Mouse (Mus musculus) C2C12 (cell line): ENCODE data around the gene Tex2. TPM values are rescaled to one million over a fixed set of nuclear protein-coding genes. Genes with fewer than 3 reads are reported as not detected.

Experiments used
- H3K27me3 ChIP-seq: one replicate; pipeline ENCODE4 v1.6.1; 2011; ENCODE audit not compliant: control insufficient read depth, insufficient read depth, insufficient read length
- H3K36me3 ChIP-seq: one replicate; pipeline ENCODE4 v1.6.1; 2011; ENCODE audit not compliant: control insufficient read depth, insufficient read depth
- H3K4me3 ChIP-seq: one replicate; pipeline ENCODE4 v1.5.1; 2011; ENCODE audit warnings: mild to moderate bottlenecking, control low read depth; ENCODE audit not compliant: poor library complexity, insufficient read depth, severe bottlenecking
- H3K79me2 ChIP-seq: one replicate; pipeline ENCODE4 v1.6.1; 2011; ENCODE audit not compliant: control insufficient read depth, insufficient read depth
- H3K79me3 ChIP-seq: one replicate; pipeline ENCODE4 v1.6.1; 2011; ENCODE audit warnings: low read depth, control low read depth
- H3ac ChIP-seq: one replicate; pipeline ENCODE3; 2011; ENCODE audit warnings: low read depth; ENCODE audit not compliant: control insufficient read depth, insufficient read length
- CEBPB ChIP-seq: IDR thresholded peaks from one replicate; pipeline ENCODE4 v1.6.1; 2011; ENCODE audit warnings: low read depth, mild to moderate bottlenecking, control low read depth, moderate library complexity
- CTCF ChIP-seq: IDR thresholded peaks from one replicate; pipeline ENCODE4 v1.5.1; 2011; ENCODE audit not compliant: control insufficient read depth, insufficient read depth, insufficient read length
- FOSL1 ChIP-seq: IDR thresholded peaks from one replicate; pipeline ENCODE4 v1.8.0; 2011; ENCODE audit warnings: mild to moderate bottlenecking, low read length; ENCODE audit not compliant: poor library complexity, insufficient read depth, severe bottlenecking
- MAX ChIP-seq: IDR thresholded peaks from one replicate; pipeline ENCODE4 v1.6.1; 2011; ENCODE audit warnings: mild to moderate bottlenecking, control low read depth
- MYOD1 ChIP-seq: IDR thresholded peaks from one replicate; pipeline ENCODE4 v1.6.1; 2011; ENCODE audit warnings: low read depth; ENCODE audit not compliant: control insufficient read depth, insufficient read length
- MYOG ChIP-seq: IDR thresholded peaks from one replicate; pipeline ENCODE4 v1.6.1; 2011; ENCODE audit not compliant: control insufficient read depth, insufficient read length; ENCODE audit errors: extremely low read depth
- USF1 ChIP-seq: IDR thresholded peaks from one replicate; pipeline ENCODE4 v1.6.1; 2011; ENCODE audit warnings: low read depth, mild to moderate bottlenecking, control low read depth, moderate library complexity
- polyA plus RNA-seq: library from polyadenylated mRNA; unstranded; fragments of >200 nt; fragmentation: generic; extraction: Trizol; gene quantifications from one replicate; pipeline ENCODE4 v1.2.1, GENCODE M21; 2012; ENCODE audit warnings: missing spikeins

Tex2 gene
- polyA plus RNA-seq, 1 experiment: 5.9 TPM

- TF ChIP-seq MYOD1 (no peak), USF1 (no peak), MYOG (no peak), MAX (no peak), CTCF (no peak), CEBPB (no peak), FOSL1 (no peak)
- no peak overlapping the region for H3ac ChIP-seq
- H3K79me3 ChIP-seq: no peaks in the 10 kb centered on the region
- H3K27me3 ChIP-seq: no peaks in the 10 kb centered on the region
- H3K79me2 ChIP-seq: no peaks in the 10 kb centered on the region
- no peaks in the 10 kb centered on the region for H3K36me3 ChIP-seq
- no peak overlapping the region for H3K4me3 ChIP-seq
These were observed 80.9 kb downstream of the Tex2 start for GRCm38 (mm10) chr11:106532248-106532790.

DNA sequence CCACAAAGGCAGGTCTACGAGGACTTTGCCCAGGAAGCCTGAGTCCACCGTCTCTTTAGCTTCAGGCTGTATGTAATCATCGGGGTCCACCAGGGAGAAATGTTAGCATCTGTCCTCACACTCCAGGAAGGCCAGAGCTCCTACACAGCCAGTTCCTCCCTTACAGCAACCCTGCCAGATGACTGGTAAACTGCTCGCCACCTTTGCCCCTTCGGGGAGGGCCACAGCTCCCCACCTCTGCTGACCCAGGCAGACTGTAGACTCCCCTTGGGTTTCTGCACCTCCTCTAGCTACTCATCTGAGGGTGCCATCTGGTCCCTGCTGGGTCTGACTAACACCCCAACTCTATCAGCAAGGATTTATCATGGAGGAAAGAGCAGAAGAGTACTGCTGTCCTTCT lies 83.4 kb downstream of the Tex2 start:
- Histone ChIP-seq H3K79me3 (no peaks in the 10 kb centered on the region), H3K27me3 (no peaks in the 10 kb centered on the region), H3K4me3 (no peak overlapping the region), H3K36me3 (no peaks in the 10 kb centered on the region), H3ac (no peak overlapping the region), H3K79me2 (no peaks in the 10 kb centered on the region)
- no peak for TF ChIP-seq FOSL1
- TF ChIP-seq MYOD1: no peak
- TF ChIP-seq MAX: no peak
- TF ChIP-seq CTCF: no peak
- no peak for TF ChIP-seq MYOG
- TF ChIP-seq CEBPB: no peak
- TF ChIP-seq USF1: no peak

GRCm38 (mm10) chr11:106529113-106529512 lies 84.1 kb downstream of the Tex2 start:
- no peak overlapping the region for H3ac ChIP-seq
- TF ChIP-seq MYOD1: no peak
- no peak for TF ChIP-seq CTCF
- TF ChIP-seq MAX: no peak
- TF ChIP-seq CEBPB: no peak
- TF ChIP-seq MYOG: no peak
- no peak for TF ChIP-seq USF1
- TF ChIP-seq FOSL1: no peak
- no peaks in the 10 kb centered on the region for H3K79me2 ChIP-seq
- H3K4me3 ChIP-seq: no peak overlapping the region
- H3K36me3 ChIP-seq: no peaks in the 10 kb centered on the region
- H3K79me3 ChIP-seq: no peaks in the 10 kb centered on the region
- H3K27me3 ChIP-seq: no peaks in the 10 kb centered on the region

DNA sequence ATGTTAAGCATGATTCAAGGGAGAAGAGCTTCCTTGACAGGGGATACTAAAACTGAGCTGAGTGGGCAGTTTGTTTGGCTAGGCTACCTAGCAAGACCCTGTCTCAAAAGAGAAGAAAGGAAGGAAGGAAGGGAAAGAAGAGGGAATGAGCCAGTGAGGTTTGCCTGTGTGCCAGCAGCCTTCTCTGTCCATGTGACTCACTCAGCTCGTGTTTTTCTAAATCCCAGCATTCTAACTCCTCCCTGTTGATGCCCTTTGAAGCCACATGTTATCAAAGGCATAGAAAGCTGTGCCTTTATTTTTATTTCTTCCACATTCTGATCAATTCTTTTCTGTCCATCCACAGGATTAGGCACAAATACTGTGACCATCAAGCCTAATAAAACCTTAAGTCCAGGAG lies 85.3 kb downstream of the Tex2 start:
- Histone ChIP-seq H3K27me3 (no peaks in the 10 kb centered on the region), H3ac (no peak overlapping the region), H3K79me3 (no peaks in the 10 kb centered on the region), H3K4me3 (no peak overlapping the region), H3K36me3 (no peaks in the 10 kb centered on the region), H3K79me2 (no peaks in the 10 kb centered on the region)
- no peak for TF ChIP-seq MAX
- TF ChIP-seq CEBPB: no peak
- TF ChIP-seq MYOD1: no peak
- no peak for TF ChIP-seq MYOG
- no peak for TF ChIP-seq CTCF
- TF ChIP-seq FOSL1: no peak
- no peak for TF ChIP-seq USF1

GRCm38 (mm10) chr11:106527147-106527821 lies 85.9 kb downstream of the Tex2 start:
- TF ChIP-seq CTCF: no peak
- no peak for TF ChIP-seq MAX
- no peaks in the 10 kb centered on the region for H3K36me3 ChIP-seq
- H3ac ChIP-seq: no peak overlapping the region
- no peaks in the 10 kb centered on the region for H3K27me3 ChIP-seq
- H3K79me3 ChIP-seq: no peaks in the 10 kb centered on the region
- no peaks in the 10 kb centered on the region for H3K79me2 ChIP-seq
- H3K4me3 ChIP-seq: no peak overlapping the region

GRCm38 (mm10) chr11:106522538-106522937 lies 90.7 kb downstream of the Tex2 start:
- H3K27me3 ChIP-seq: no peaks in the 10 kb centered on the region
- H3K79me2 ChIP-seq: no peaks in the 10 kb centered on the region
- no peak overlapping the region for H3ac ChIP-seq
- H3K79me3 ChIP-seq: no peaks in the 10 kb centered on the region
- H3K4me3 ChIP-seq: no peak overlapping the region
- no peaks in the 10 kb centered on the region for H3K36me3 ChIP-seq
- no peak for TF ChIP-seq MYOD1
- no peak for TF ChIP-seq USF1
- TF ChIP-seq MYOG: no peak
- TF ChIP-seq FOSL1: no peak
- no peak for TF ChIP-seq CTCF
- TF ChIP-seq CEBPB: no peak
- no peak for TF ChIP-seq MAX
